Mouse (Mus musculus) liver, adult (tissue): ENCODE results near the gene Ccdc180.

Experiments
- GATA4 ChIP-seq: IDR thresholded peaks from 2 replicates; pipeline ENCODE4 v1.6.1; 2014; ENCODE audit warnings: mild to moderate bottlenecking, low read length; ENCODE audit not compliant: insufficient replicate concordance

Ccdc180 gene

GRCm38 (mm10) chr4:45883250-45883649 is 6.9 kb upstream of the Ccdc180 start:
- TF ChIP-seq GATA4: no peak

- no peak for TF ChIP-seq GATA4
Measured at GRCm38 (mm10) chr4:45889487-45889886, 616 bp upstream of the Ccdc180 start.

GRCm38 (mm10) chr4:45896425-45897081 is 6.5 kb downstream of the Ccdc180 start:
- no peak for TF ChIP-seq GATA4

- TF ChIP-seq GATA4: no peak
Measured at GRCm38 (mm10) chr4:45898413-45898812, 8.3 kb downstream of the Ccdc180 start.

GRCm38 (mm10) chr4:45909256-45909655 is 19.2 kb downstream of the Ccdc180 start:
- no peak for TF ChIP-seq GATA4

GRCm38 (mm10) chr4:45909924-45910323 is 19.8 kb downstream of the Ccdc180 start:
- no peak for TF ChIP-seq GATA4

- TF ChIP-seq GATA4: no peak
Measured at GRCm38 (mm10) chr4:45911256-45911655, 21.2 kb downstream of the Ccdc180 start.

- no peak for TF ChIP-seq GATA4
Measured at GRCm38 (mm10) chr4:45911876-45912275, 21.8 kb downstream of the Ccdc180 start.

- TF ChIP-seq GATA4: no peak
Measured at GRCm38 (mm10) chr4:45917091-45917490, 27.0 kb downstream of the Ccdc180 start.

- no peak for TF ChIP-seq GATA4
Measured at GRCm38 (mm10) chr4:45921663-45922435, 31.7 kb downstream of the Ccdc180 start.

- no peak for TF ChIP-seq GATA4
Measured at GRCm38 (mm10) chr4:45924011-45924410, 33.9 kb downstream of the Ccdc180 start.

- no peak for TF ChIP-seq GATA4
Measured at GRCm38 (mm10) chr4:45928561-45928960, 38.5 kb downstream of the Ccdc180 start.

GRCm38 (mm10) chr4:45941628-45942044 is 51.5 kb downstream of the Ccdc180 start:
- no peak for TF ChIP-seq GATA4

GRCm38 (mm10) chr4:45947729-45948128 is 57.6 kb downstream of the Ccdc180 start:
- TF ChIP-seq GATA4: no peak

- 0 out of 2 replicates have a peak, but pooled peaks have one; percentile 29 for TF ChIP-seq GATA4
Measured at GRCm38 (mm10) chr4:45949109-45949848, 59.2 kb downstream of the Ccdc180 start.

GRCm38 (mm10) chr4:45951830-45952229 is 61.7 kb downstream of the Ccdc180 start:
- TF ChIP-seq GATA4: no peak
